Mouse (Mus musculus) frontal cortex, postnatal 25 days (tissue): ENCODE measurements around the gene P4htm.

Experiments used
- DNase-seq, 2 experiments: peaks; one replicate each; pipeline ENCODE4 v3.0.0; 2022; ENCODE audit warnings: low spot score in 2 of 2

Gene P4htm

DNA sequence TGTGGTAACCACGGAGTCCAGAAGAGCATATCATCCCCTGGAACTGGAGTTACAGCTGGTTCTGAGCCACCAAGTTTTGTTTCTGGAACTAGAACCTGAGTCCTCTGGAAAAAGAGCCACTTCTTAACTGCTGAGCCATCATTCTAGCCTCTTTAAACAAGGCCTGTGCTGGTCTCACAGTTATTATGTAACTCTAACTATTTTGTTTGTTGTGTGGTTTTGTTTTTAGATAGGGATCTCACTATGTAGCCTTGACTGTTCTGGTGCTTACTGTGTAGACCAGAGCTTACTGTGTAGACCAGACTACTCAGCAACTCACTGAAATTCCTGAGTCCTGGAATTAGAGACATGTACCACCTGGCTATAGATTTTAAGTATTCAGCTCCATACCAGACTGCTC lies 50.6 kb downstream of the P4htm start:
- DNase-seq, result no peak

DNA sequence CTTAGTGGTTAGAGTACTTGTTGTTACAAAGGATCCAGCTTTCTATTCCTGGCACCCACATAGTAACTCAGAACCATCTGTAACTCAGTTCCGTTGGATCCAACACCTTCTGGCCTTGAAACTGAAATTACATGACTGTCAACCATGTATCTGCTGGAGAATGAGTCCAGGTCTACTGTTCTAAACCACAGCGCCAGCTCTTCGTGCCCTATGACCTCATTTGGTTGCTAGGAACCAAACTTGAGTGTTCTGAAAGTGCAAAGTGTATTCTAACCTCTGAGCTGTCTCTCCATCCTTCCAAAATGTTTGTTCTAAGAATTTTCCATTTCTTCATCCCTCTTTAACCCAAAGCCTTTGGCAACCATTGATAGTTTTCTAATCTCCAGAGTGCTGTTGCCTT lies 51.5 kb downstream of the P4htm start:
- no peak for DNase-seq

- no peak for DNase-seq
Measured at GRCm38 (mm10) chr9:108540846-108541245, 56.6 kb downstream of the P4htm start.

GRCm38 (mm10) chr9:108531496-108531895 lies 66.0 kb downstream of the P4htm start:
- DNase-seq, result no peak

- DNase-seq, result no peak
Measured at GRCm38 (mm10) chr9:108530954-108531353, 66.5 kb downstream of the P4htm start.
